Mouse (Mus musculus): ENCODE measurements around the gene Pfas.
A peak's percentile ranks its signal among the peaks of the same experiment; 100 is the strongest.
"Not testable (repeated sequence)": the region's sequence is repeated elsewhere in the genome, so short reads cannot be mapped to it uniquely, and the experiment has no call there.

The Pfas gene

DNA sequence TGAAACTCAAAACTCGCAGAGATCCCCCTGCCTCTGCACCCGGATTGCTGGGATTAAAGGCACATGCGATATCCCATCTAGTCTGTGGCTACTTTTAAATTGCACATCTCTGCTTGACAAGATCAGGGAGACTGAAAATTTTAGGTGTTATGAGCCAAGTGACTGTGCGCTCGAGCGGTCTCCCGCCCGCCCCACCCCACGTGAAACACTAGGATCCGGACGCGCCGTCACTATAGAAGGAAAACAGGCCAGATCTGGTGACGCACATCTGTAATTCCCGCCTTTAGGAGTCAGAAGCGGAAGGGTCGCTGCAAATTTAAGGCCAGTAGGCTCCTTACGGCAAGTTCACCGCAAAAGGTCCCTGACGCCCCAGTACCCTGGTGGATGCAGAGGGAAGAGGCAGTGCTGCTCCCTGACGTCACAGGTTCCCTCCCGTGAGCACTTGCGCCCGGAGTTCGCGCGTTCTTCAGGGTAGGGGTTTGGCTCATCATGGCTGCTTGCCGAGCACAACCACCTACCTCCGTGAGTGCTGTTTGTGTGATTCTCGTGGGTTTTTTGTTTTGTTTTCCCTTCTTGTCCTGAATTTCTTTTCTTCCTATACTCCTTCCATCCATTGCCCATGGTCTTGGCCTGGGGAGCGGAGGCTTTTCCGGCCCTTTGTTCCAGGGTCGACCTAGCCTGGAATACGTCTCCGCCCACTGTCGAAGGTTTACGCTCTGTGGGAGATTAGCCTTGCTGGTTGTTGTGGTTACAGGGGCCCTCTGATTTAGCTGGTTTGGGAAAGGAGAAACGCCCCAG is 7.6 kb upstream of the Pfas start, which contains the start of gene Ctc1:
Gene Ctc1, plus strand, starts transcription at position 268 of the 798 bp plus-strand sequence.
- DNase-seq (ENCODE audit: low read depth, low spot score), result peak; percentile 89

- peak; percentile 93 for DNase-seq (ENCODE audit: low read depth, low spot score)
These were observed 3.9 kb upstream of the Pfas start for GRCm38 (mm10) chr11:69012071-69012601.

- not testable (repeated sequence) for DNase-seq (ENCODE audit: low read depth, low spot score)
These were observed 3.2 kb upstream of the Pfas start for GRCm38 (mm10) chr11:69011445-69011844.

GRCm38 (mm10) chr11:69010400-69011323 is 2.4 kb upstream of the Pfas start:
- DNase-seq (ENCODE audit: low read depth, low spot score), result no peak

GRCm38 (mm10) chr11:69009508-69009907 is 1.2 kb upstream of the Pfas start:
- no peak for DNase-seq (ENCODE audit: low read depth, low spot score)

- DNase-seq (ENCODE audit: low read depth, low spot score), result not testable (repeated sequence)
These were observed 1.7 kb downstream of the Pfas start for GRCm38 (mm10) chr11:69006575-69006974.

DNA sequence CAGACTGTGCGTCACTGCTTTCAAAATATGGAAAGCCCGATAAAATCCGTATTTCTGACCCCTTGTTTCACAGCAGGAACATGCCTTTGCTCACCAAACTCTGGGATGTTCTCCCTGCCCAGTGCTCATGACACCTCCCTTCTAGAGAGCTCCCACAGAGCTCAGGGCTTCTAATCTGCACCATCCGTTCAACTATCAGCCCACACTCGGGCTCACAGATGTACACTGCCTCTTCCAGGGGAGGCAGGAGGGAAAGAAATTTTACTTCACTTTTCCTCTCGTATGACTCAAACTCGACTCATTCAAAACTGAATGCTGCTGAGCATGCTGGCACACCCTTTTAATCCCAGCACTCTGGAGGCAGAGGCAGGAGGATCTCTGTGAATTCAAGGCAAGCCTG is 3.1 kb downstream of the Pfas start:
- peak; percentile 23 for DNase-seq (ENCODE audit: low read depth, low spot score)

DNA sequence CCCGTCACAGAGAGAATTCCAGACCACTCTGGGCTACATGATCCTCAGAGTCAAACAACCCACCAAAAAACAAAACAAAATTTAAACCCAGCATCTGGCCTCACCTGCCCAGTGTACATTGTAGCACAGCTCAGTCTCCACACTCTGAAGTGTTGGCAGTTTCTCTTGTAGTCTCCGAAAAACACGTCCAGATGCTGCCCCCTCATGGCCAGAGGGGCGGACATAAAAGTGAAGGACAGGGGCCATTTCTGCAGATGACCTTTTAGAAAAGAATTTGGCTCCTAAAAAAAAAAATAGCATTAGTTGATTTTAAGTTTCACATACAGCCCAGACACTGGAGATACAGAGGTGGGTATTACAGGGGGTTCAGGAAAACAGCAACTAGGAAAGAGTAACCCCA is 4.7 kb downstream of the Pfas start:
- DNase-seq (ENCODE audit: low read depth, low spot score), result no peak

DNA sequence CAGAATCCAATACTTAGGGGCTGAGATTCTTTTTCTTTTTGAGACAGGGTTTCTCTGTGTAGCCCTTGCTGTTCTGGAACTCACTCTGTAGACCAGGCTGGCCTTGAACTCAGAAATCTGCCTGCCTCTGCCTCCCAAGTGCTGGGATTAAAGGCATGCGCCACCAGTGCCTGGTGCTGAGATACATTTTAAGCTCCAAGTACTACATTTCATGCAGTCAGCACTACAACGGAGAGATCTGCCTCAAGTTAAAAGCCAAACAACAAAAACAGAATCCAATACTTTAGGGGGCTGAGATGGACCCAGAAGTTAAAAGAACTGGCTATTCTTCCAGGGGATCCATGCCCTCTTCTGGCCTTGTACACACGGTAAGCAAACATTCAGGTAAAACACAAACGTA is 5.5 kb downstream of the Pfas start:
- not testable (repeated sequence) for DNase-seq (ENCODE audit: low read depth, low spot score)

- DNase-seq (ENCODE audit: low read depth, low spot score), result no peak
These were observed 11.2 kb downstream of the Pfas start for GRCm38 (mm10) chr11:68997080-68997479.

- no peak for DNase-seq (ENCODE audit: low read depth, low spot score)
These were observed 13.9 kb downstream of the Pfas start for GRCm38 (mm10) chr11:68994377-68994776.

DNA sequence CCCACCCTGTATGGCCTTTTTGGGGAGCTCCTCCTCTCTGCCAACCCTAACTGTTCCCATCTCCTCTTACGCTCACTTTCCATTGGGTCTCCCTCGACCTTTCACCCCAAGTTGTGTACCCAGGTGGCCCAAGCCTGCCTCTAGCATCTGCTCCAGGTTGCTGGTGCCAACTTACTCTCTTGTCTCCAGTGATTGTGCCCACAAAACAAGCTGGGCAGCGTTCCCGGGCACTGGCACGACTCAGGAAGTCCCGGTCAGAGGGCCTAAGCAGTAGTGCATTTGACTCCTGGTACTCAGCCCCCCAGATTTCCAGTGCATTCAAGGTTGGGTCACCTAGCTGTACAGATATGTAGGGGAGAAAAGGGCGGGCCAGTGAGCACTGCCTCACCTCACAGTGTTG is 15.1 kb downstream of the Pfas start:
- DNase-seq (ENCODE audit: low read depth, low spot score), result no peak

GRCm38 (mm10) chr11:68988341-68988740 is 19.9 kb downstream of the Pfas start:
- DNase-seq (ENCODE audit: low read depth, low spot score), result no peak

DNA sequence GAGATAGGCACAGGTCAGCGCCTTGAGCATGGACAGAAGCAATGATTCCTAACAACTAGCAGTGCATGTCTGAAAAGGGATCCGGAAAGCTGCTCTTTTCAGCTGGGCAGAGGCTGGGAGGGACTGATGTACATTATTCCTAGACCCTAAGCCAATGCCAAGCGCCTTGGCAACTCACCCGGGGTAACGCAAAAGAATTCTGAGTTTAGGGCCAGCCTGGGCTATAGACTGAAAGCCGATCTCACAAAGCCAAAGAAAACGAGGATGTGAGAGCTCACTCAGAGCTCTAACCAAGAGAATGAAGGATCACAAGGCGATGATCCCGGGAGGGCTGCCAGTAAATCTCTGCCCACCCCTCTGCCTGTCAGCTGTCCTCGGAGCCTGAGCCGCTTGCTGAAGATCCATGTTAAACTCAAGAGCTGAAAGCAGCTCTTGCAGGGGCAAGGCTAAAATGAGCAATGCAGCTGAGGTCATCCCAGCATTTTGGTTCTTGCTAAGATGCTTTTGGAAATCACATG is 20.8 kb downstream of the Pfas start:
- no peak for DNase-seq (ENCODE audit: low read depth, low spot score)

DNA sequence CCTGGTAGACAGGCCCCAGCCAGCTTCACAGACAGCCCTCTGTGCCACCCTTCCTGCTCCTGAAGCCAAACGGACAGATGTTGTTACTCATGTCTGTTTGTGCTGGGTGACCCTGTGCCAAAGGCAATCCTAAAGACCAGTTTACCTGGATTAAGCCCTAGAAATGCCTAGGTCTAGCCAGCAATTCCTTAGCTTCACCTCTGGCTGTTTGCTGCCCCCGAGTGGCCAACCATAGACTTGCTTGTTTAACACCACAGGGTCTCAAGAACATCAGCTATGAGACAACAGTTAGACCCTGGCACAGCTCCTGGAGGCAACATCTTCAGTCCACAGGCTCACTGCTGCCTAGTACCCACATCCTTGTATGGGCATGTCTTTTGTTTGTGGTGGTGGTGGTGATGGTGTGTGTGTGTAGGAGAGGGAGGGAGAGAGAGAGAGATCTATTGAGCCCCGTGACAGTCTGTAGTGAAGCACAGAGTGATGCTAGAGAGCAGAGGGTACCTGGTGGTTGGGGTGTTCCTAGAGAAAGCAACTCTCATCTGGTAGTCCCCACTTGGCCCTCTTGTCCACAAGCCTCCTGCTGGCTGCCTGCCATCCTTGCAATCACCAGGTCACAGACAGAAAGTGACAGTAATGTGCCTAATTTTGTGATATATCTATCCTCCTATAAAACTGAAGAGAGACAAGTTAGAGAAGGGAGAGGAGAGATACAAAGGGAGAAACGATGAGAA is 25.5 kb downstream of the Pfas start:
- no peak for DNase-seq (ENCODE audit: low read depth, low spot score)

DNA sequence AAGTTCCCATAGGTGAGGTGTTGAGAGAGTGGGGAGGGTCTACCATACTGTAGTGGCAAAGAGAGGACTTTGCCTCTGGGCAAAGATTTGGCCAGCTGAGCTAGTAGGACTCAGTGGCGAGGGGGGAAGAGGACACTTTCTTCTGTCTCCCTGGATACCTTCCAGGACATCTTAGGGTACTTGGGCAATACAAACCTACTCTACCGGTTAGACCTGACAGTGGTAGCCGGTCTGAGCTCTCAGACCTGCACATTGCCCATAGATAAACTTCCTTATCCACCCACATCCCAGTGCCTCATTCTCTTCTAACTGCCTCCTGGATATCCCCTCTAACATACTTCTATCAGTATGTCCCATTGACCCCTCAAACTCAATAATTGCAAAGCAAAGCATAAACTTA is 27.3 kb downstream of the Pfas start:
- no peak for DNase-seq (ENCODE audit: low read depth, low spot score)

GRCm38 (mm10) chr11:68979320-68979733 is 28.9 kb downstream of the Pfas start:
- peak; percentile 52 for DNase-seq (ENCODE audit: low read depth, low spot score)

DNA sequence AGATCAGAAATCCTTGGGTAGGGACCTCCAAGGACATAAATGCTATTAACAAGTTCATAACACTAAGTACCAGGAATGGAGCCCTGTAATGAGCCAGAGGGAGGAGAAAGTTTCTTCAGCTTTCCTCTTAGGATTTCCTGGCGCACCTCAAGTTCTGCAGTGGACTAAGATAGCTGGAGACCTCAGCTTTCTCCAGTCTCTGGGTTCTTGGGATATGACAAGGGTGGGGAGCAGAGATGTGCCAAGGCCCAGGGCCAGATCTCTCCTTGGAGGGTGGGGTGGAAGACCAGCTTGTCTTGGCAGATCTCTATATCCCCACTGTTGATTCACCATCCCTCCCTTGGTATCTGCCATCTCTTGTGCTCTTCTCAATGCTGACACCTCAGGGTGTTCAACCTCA is 32.7 kb downstream of the Pfas start:
- no peak for DNase-seq (ENCODE audit: low read depth, low spot score)

GRCm38 (mm10) chr11:68975085-68975484 is 33.2 kb downstream of the Pfas start, which contains the start of gene Rangrf:
Gene Rangrf, minus strand, starts transcription at chr11:68975185.
- DNase-seq (ENCODE audit: low read depth, low spot score), result no peak

DNA sequence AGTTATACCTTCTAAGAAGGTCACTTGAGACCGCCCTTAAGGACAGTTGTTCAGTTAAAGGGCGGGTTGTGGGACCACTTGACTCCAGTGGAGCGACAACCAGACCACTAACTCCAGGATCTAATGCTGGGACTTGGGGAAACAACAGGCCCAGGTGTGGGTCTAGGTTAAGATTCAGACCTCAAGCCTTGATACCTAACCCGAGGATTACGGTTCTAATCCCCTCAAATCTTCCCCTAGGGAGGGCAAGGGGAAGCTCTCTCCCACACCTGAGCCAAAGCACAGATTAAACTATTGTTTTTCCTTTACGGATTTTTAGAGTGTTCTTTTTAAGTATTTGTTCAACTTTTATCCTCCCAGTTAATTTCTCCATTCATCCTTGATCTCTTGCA is 34.2 kb downstream of the Pfas start:
- DNase-seq (ENCODE audit: low read depth, low spot score), result no peak
